Mouse (Mus musculus) neural tube, embryonic 15.5 days (tissue): ENCODE results near the gene Slc11a1. TPM values are rescaled to one million over a fixed set of nuclear protein-coding genes. Genes with fewer than 3 reads are reported as not detected.
"Not testable (repeated sequence)": the region's sequence is repeated elsewhere in the genome, so short reads cannot be mapped to it uniquely, and the experiment has no call there.

Experiments used
- ATAC-seq: fragments of 200-750 bp; cut with Nextera tagmentation; 2 replicates; pipeline ENCODE4 v1.8.0; 2017; ENCODE audit warnings: mild to moderate bottlenecking, moderate TSS enrichment, moderate library complexity; ENCODE audit not compliant: low FRiP score
- H3K27ac ChIP-seq: fragments of 300-500 bp; sonication (generic); replicated peaks from 2 replicates; pipeline ENCODE4 v1.5.1; 2015; ENCODE audit warnings: mild to moderate bottlenecking, inconsistent platforms
- H3K27me3 ChIP-seq: fragments of 300-500 bp; sonication (generic); replicated peaks from 2 replicates; pipeline ENCODE4 v1.6.1; 2015; ENCODE audit warnings: inconsistent platforms
- H3K36me3 ChIP-seq: fragments of 300-500 bp; sonication (generic); 2 replicates; pipeline ENCODE4 v1.6.1; 2015; ENCODE audit warnings: inconsistent platforms
- H3K4me1 ChIP-seq: fragments of 300-500 bp; sonication (generic); 2 replicates; pipeline ENCODE4 v1.6.1; 2015; ENCODE audit warnings: inconsistent platforms
- H3K4me2 ChIP-seq: fragments of 300-500 bp; sonication (generic); 2 replicates; pipeline ENCODE4 v1.6.1; 2015; ENCODE audit warnings: inconsistent platforms, mild to moderate bottlenecking, moderate library complexity
- H3K4me3 ChIP-seq: fragments of 300-500 bp; sonication (generic); replicated peaks from 2 replicates; pipeline ENCODE4 v1.5.1; 2015; ENCODE audit warnings: mild to moderate bottlenecking, inconsistent platforms
- H3K9ac ChIP-seq: fragments of 300-500 bp; sonication (generic); replicated peaks from 2 replicates; pipeline ENCODE4 v1.6.1; 2015; ENCODE audit warnings: mild to moderate bottlenecking, inconsistent platforms
- H3K9me3 ChIP-seq: fragments of 300-500 bp; sonication (generic); replicated peaks from 2 replicates; pipeline ENCODE4 v1.6.1; 2016; ENCODE audit warnings: inconsistent platforms
- WGBS: fragments of 180-500 bp; shearing (Covaris S2); methylation state at CpG from one replicate; pipeline ENCODE4 v1.1.7; 2015; ENCODE audit warnings: mixed read lengths; 5-methylcytosine and 5-hydroxymethylcytosine counted together
- polyA plus RNA-seq: library from polyadenylated mRNA; unstranded; fragments of >200 nt; fragmentation: Nextera tagmentation; extraction: Ambion mirVana; gene quantifications from 2 replicates; pipeline ENCODE4 v1.2.1, GENCODE M21; 2015

Gene Slc11a1
- 2.3 and 3.5 TPM in 2 replicates for polyA plus RNA-seq

- H3K36me3 ChIP-seq = no peaks in the 10 kb centered on the region
- no peaks in the 10 kb centered on the region for H3K9me3 ChIP-seq
- no peak within 1 kb of the TSS for H3K27ac ChIP-seq
- no peak within 1 kb of the TSS for H3K4me2 ChIP-seq
- no peaks in the 10 kb centered on the region for H3K4me1 ChIP-seq
- no peaks in the 10 kb centered on the region for H3K27me3 ChIP-seq
- ATAC-seq = no peak
- no peak within 1 kb of the TSS for H3K4me3 ChIP-seq
- H3K9ac ChIP-seq = no peak within 1 kb of the TSS
- 67% methylated on average over 8 of the region's 8 CpGs for WGBS
Measured at GRCm38 (mm10) chr1:74374980-74375379, at the start of gene Slc11a1. TSS of gene Slc11a1 (plus strand) at chr1:74375195.

- not testable (repeated sequence) for ATAC-seq, H3K9ac ChIP-seq, H3K4me2 ChIP-seq, H3K4me1 ChIP-seq, H3K4me3 ChIP-seq, H3K36me3 ChIP-seq, H3K27ac ChIP-seq, H3K27me3 ChIP-seq, H3K9me3 ChIP-seq
- 78% methylated on average over 2 of the region's 2 CpGs for WGBS
Measured at GRCm38 (mm10) chr1:74326916-74327315, 48.1 kb upstream of the Slc11a1 start.

GRCm38 (mm10) chr1:74329899-74330431, 45.0 kb upstream of the Slc11a1 start:
- no peak overlapping the region for H3K9ac ChIP-seq
- 0 out of 2 replicates have a peak overlapping the region, but pooled peaks have one; percentile 30 for H3K27ac ChIP-seq
- no peak overlapping the region for H3K4me2 ChIP-seq
- no peaks in the 10 kb centered on the region for H3K27me3 ChIP-seq
- H3K36me3 ChIP-seq = no peaks in the 10 kb centered on the region; the same call in 1 of the 2 replicates
- H3K4me3 ChIP-seq = no peak overlapping the region
- peaks cover 18% of the 10 kb centered on the region for H3K4me1 ChIP-seq
- WGBS = 80% methylated on average over 7 of the region's 7 CpGs
- no peaks in the 10 kb centered on the region for H3K9me3 ChIP-seq
- ATAC-seq = no peak

GRCm38 (mm10) chr1:74331046-74331681, 43.8 kb upstream of the Slc11a1 start:
- Histone ChIP-seq H3K4me3 (no peak overlapping the region), H3K4me2 (no peak overlapping the region), H3K4me1 (peaks cover 18% of the 10 kb centered on the region), H3K27ac (0 out of 2 replicates have a peak overlapping the region, but pooled peaks have one; percentile 83), H3K27me3 (no peaks in the 10 kb centered on the region), H3K36me3 (no peaks in the 10 kb centered on the region; the same call in 1 of the 2 replicates), H3K9ac (no peak overlapping the region), H3K9me3 (no peaks in the 10 kb centered on the region)
- 82% methylated on average over 4 of the region's 4 CpGs for WGBS
- no peak for ATAC-seq

- peak overlapping the region; percentile 87 for H3K4me2 ChIP-seq
- no peaks in the 10 kb centered on the region; the same call in 1 of the 2 replicates for H3K36me3 ChIP-seq
- peak; percentile 95 for ATAC-seq
- H3K27ac ChIP-seq = peak overlapping the region; percentile 83
- peak overlapping the region; percentile 60 for H3K9ac ChIP-seq
- H3K4me3 ChIP-seq = peak overlapping the region; percentile 57
- peaks cover 18% of the 10 kb centered on the region for H3K4me1 ChIP-seq
- no peaks in the 10 kb centered on the region for H3K27me3 ChIP-seq
- H3K9me3 ChIP-seq = no peaks in the 10 kb centered on the region
- WGBS = under 1% methylated on average over 36 of the region's 36 CpGs
Measured at GRCm38 (mm10) chr1:74332241-74332763, 42.7 kb upstream of the Slc11a1 start.

- 5% methylated on average over 9 of the region's 9 CpGs for WGBS
- Histone ChIP-seq H3K4me2 (peak overlapping the region; percentile 87), H3K4me1 (peaks cover 18% of the 10 kb centered on the region), H3K27ac (peak overlapping the region; percentile 83), H3K4me3 (peak overlapping the region; percentile 57), H3K27me3 (no peaks in the 10 kb centered on the region), H3K9me3 (no peaks in the 10 kb centered on the region), H3K36me3 (no peaks in the 10 kb centered on the region; the same call in 1 of the 2 replicates), H3K9ac (peak overlapping the region; percentile 60)
- peak; percentile 11; the same call in 1 of the 2 replicates for ATAC-seq
Measured at GRCm38 (mm10) chr1:74332930-74333329, 42.1 kb upstream of the Slc11a1 start.

GRCm38 (mm10) chr1:74334607-74335006, 40.4 kb upstream of the Slc11a1 start:
- 87% methylated on average over 3 of the region's 3 CpGs for WGBS

GRCm38 (mm10) chr1:74335033-74335432, 40.0 kb upstream of the Slc11a1 start:
- Histone ChIP-seq H3K9me3 (no peaks in the 10 kb centered on the region), H3K36me3 (no peaks in the 10 kb centered on the region), H3K27me3 (no peaks in the 10 kb centered on the region), H3K27ac (no peak overlapping the region), H3K9ac (no peak overlapping the region), H3K4me2 (no peak overlapping the region), H3K4me1 (peaks cover 18% of the 10 kb centered on the region), H3K4me3 (no peak overlapping the region)
- no peak for ATAC-seq
- WGBS = 76% methylated on average over 4 of the region's 4 CpGs

More at GRCm38 (mm10) chr1:74334607-74335006, 40.4 kb upstream of the Slc11a1 start:
- H3K4me1 ChIP-seq = peaks cover 18% of the 10 kb centered on the region
- no peak overlapping the region for H3K27ac ChIP-seq
- H3K27me3 ChIP-seq = no peaks in the 10 kb centered on the region
- H3K4me3 ChIP-seq = no peak overlapping the region
- H3K36me3 ChIP-seq = no peaks in the 10 kb centered on the region
- no peak overlapping the region for H3K4me2 ChIP-seq
- no peaks in the 10 kb centered on the region for H3K9me3 ChIP-seq
- no peak overlapping the region for H3K9ac ChIP-seq
- no peak for ATAC-seq

- Histone ChIP-seq H3K27ac (no peak overlapping the region), H3K36me3 (no peaks in the 10 kb centered on the region), H3K27me3 (no peaks in the 10 kb centered on the region), H3K4me2 (no peak overlapping the region), H3K9ac (no peak overlapping the region), H3K4me1 (peaks cover 23% of the 10 kb centered on the region), H3K9me3 (no peaks in the 10 kb centered on the region), H3K4me3 (no peak overlapping the region)
- no peak for ATAC-seq
- 78% methylated on average over 6 of the region's 6 CpGs for WGBS
Measured at GRCm38 (mm10) chr1:74335436-74336170, 39.4 kb upstream of the Slc11a1 start.

- no peaks in the 10 kb centered on the region for H3K27me3 ChIP-seq
- peaks cover 17% of the 10 kb centered on the region for H3K4me1 ChIP-seq
- no peak for ATAC-seq
- WGBS = 85% methylated on average over 3 of the region's 3 CpGs
- H3K9ac ChIP-seq = no peak overlapping the region; the same call in 1 of the 2 replicates
- no peaks in the 10 kb centered on the region for H3K36me3 ChIP-seq
- H3K4me2 ChIP-seq = no peak overlapping the region
- H3K9me3 ChIP-seq = no peaks in the 10 kb centered on the region
- no peak overlapping the region for H3K27ac ChIP-seq
- H3K4me3 ChIP-seq = no peak overlapping the region
Measured at GRCm38 (mm10) chr1:74337241-74337771, 37.7 kb upstream of the Slc11a1 start.

GRCm38 (mm10) chr1:74338013-74338412, 37.0 kb upstream of the Slc11a1 start:
- ATAC-seq = no peak
- no peak overlapping the region for H3K9ac ChIP-seq
- no peaks in the 10 kb centered on the region for H3K27me3 ChIP-seq
- no peak overlapping the region for H3K4me2 ChIP-seq
- WGBS = 83% methylated on average over 4 of the region's 5 CpGs
- H3K4me3 ChIP-seq = no peak overlapping the region
- no peak overlapping the region for H3K27ac ChIP-seq
- H3K9me3 ChIP-seq = no peaks in the 10 kb centered on the region
- H3K4me1 ChIP-seq = peaks cover 18% of the 10 kb centered on the region
- no peaks in the 10 kb centered on the region for H3K36me3 ChIP-seq
